Mouse (Mus musculus) urinary bladder, postnatal 25 days (tissue): Measurements from ENCODE around the gene Olfr697.
"Not testable (repeated sequence)": the region's sequence is repeated elsewhere in the genome, so short reads cannot be mapped to it uniquely, and the experiment has no call there.

Experiments
- DNase-seq: peaks from one replicate; pipeline ENCODE4 v3.0.0; 2022; ENCODE audit warnings: low spot score

The Olfr697 gene

GRCm38 (mm10) chr7:106742343-106742742, at the start of gene Olfr697:
Olfr697 (minus strand) TSS chr7:106742443.
- DNase-seq: no peak

- no peak for DNase-seq
Observed at GRCm38 (mm10) chr7:106788330-106788729, 46.1 kb upstream of the Olfr697 start.

DNA sequence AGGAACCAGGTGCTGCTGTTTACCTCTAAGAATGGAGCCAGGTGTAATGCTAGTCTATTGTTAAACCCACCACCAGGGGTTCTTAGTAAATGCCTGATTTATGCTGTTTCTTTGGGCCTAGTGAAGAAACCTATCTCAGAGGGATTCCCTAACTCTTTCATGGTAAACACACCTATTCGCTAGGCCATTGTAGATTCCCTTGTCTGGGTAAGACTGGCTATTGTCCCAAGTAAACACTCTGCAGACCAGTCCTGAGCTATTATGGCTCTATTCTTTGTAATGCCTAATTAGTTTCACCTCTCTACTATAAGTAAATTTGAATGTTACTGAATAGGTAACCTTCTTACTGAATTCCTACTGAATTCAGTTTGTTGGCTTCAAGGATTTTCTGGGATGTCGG, 18.8 kb upstream of the Olfr697 start:
- not testable (repeated sequence) for DNase-seq

DNA sequence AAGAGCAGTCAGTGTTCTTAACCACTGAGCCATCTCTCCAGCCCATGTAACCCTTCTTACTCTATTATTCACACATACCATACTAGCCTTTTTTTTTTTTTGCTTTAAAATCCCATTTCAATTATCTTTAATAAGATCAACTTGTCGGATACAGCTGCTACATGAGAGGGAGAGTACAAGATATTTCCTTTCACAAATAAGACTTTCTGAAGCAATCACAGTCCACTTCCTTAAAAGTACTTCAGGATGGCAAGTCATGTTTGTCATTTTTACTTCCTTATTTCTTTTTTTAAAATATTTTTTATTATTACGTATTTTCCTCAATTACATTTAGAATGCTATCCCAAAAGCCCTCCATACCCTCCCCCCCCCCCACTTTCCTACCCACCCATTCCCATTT, 16.6 kb upstream of the Olfr697 start:
- DNase-seq: no peak

DNA sequence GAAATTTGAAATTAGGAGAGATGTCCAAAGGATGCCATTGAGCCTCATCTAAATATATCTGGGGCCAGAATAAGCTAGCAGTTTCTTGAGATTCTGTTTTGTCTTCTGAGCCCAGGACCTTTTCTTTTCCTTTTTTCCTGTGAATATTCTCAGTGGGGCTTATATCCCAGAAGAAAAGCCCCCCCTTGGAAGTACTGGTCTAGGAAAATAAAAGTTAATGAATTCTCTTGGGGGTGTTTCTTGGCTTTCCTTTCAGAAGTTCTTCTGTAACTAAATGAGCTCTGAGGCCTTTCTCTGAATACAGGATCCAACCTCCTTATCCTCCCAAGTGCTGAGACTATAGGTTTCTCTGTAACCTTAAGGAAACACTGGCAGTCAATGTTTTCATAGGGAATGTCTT, 13.1 kb upstream of the Olfr697 start, which contains the start of gene Olfr698:
Gene Olfr698, minus strand, starts transcription at position 101 of the 400 bp plus-strand sequence.
- DNase-seq: no peak

GRCm38 (mm10) chr7:106745811-106746210, 3.6 kb upstream of the Olfr697 start:
- DNase-seq: no peak

GRCm38 (mm10) chr7:106737028-106737427, 5.2 kb downstream of the Olfr697 start:
- no peak for DNase-seq

- DNase-seq: no peak
Observed at GRCm38 (mm10) chr7:106733717-106734116, 8.5 kb downstream of the Olfr697 start.

GRCm38 (mm10) chr7:106725654-106726053, 16.6 kb downstream of the Olfr697 start:
- not testable (repeated sequence) for DNase-seq

DNA sequence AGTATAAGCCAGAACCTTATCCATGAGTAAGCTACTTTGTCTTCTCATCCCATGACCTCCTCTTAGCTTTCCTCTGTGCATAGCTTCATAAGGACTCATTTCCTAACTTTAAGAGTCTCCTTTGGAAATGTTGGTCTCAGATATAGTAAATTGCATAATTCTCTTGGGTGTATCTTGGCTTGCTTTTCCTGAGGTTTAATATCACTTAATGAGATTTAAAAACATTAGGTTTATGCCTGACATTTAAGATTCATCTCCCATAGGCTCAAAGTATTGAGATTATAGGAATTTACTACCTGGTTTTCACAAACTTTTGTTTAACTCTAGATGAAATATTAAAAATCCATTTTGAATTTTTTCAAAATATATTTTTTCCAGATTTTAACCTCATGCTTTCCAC, 25.9 kb downstream of the Olfr697 start, which contains the start of gene Olfr695:
Gene Olfr695, minus strand, starts transcription at position 101 of the 400 bp plus-strand sequence.
- no peak for DNase-seq

- DNase-seq: no peak
Observed at GRCm38 (mm10) chr7:106711463-106711862, 30.8 kb downstream of the Olfr697 start.

GRCm38 (mm10) chr7:106707705-106708104, 34.5 kb downstream of the Olfr697 start:
- not testable (repeated sequence) for DNase-seq

DNA sequence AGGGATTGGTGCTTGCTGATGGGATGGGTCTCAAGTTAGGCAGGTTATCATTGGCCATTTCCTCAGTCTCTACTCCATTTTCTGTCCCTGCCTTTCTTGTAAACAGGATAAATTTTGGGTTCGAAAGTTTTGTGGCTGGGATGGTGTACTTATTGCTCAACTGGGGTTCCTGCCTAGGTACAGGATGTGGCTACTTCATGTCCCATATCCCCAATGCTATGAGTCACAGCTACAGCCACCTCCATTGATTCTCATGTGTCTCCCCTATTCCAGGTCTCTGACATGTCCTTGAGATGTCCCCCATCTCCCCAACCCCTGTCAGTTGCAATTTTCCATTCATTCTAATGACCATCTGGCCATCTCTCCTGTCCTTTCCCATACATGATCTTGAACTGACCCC, 45.4 kb downstream of the Olfr697 start:
- no peak for DNase-seq

- DNase-seq: no peak
Observed at GRCm38 (mm10) chr7:106692976-106693375, 49.3 kb downstream of the Olfr697 start.

GRCm38 (mm10) chr7:106691714-106692113, 50.5 kb downstream of the Olfr697 start, which contains the start of gene Olfr694:
Olfr694 (minus strand) TSS chr7:106691814.
- DNase-seq: no peak
